Mouse (Mus musculus) heart, postnatal 25 days (tissue): ENCODE results near the gene Bicd2. TPM values are rescaled to one million over a fixed set of nuclear protein-coding genes. Genes with fewer than 3 reads are reported as not detected.
A peak's percentile ranks its signal among the peaks of the same experiment; 100 is the strongest.

Source experiments
- DNase-seq: peaks from one replicate; pipeline ENCODE4 v3.0.0; 2022; ENCODE audit warnings: low spot score
- intact Hi-C: fragments of 180-260 bp; cut with DNase I; formaldehyde crosslinking; loops from one replicate; pipeline ENCODE4 v1.15.1; 2025
- total RNA-seq, 2 experiments: library from RNA; stranded (reverse); gene quantifications; 2 replicates each; pipeline ENCODE4 v1.2.3; 2021

Bicd2 gene
- total RNA-seq, 2 experiments from 2014 or later: 74.7 to 76.9 TPM

- intact Hi-C loops: no loop called here
These were observed 18.6 kb upstream of the Bicd2 start for GRCm38 (mm10) chr13:49322739-49323138.

GRCm38 (mm10) chr13:49324871-49325270, 16.5 kb upstream of the Bicd2 start:
- intact Hi-C loops: no loop called here
- no peak for DNase-seq

More at GRCm38 (mm10) chr13:49322739-49323138, 18.6 kb upstream of the Bicd2 start:
- DNase-seq: no peak

GRCm38 (mm10) chr13:49326246-49327206, 14.9 kb upstream of the Bicd2 start:
- DNase-seq: no peak
- intact Hi-C loops: loop anchor here (1.0 kb wide), 1 partner anchor 55 kb away; no protein-coding TSS in a partner anchor

- intact Hi-C loops: no loop called here
- no peak for DNase-seq
These were observed 13.3 kb upstream of the Bicd2 start for GRCm38 (mm10) chr13:49328101-49328500.

GRCm38 (mm10) chr13:49333250-49333649, 8.1 kb upstream of the Bicd2 start:
- DNase-seq: no peak
- intact Hi-C loops: no loop called here

GRCm38 (mm10) chr13:49335077-49335982, 6.1 kb upstream of the Bicd2 start:
- intact Hi-C loops: loop anchor here (5.0 kb wide), 1 partner anchor 307 kb away; no protein-coding TSS in a partner anchor
- DNase-seq: no peak

- DNase-seq: no peak
- intact Hi-C loops: loop anchor here (1.0 to 5.0 kb wide), 2 partner anchors 42 to 303 kb away; no protein-coding TSS in a partner anchor
These were observed 2.4 kb upstream of the Bicd2 start for GRCm38 (mm10) chr13:49338893-49339546.

GRCm38 (mm10) chr13:49341831-49342722, 692 bp downstream of the Bicd2 start:
- no peak for DNase-seq
- intact Hi-C loops: loop anchor here (2.0 to 10.0 kb wide), 4 partner anchors 21 to 310 kb away; partner anchors contain the start of genes Cenpp, Ecm2 and Nol8

GRCm38 (mm10) chr13:49342723-49343100, 1.3 kb downstream of the Bicd2 start:
- no peak for DNase-seq
- intact Hi-C loops: loop anchor here (2.0 to 10.0 kb wide), 3 partner anchors 20 to 310 kb away; partner anchors contain the start of genes Cenpp, Ecm2 and Nol8

- intact Hi-C loops: loop anchor here (5.0 to 10.0 kb wide), 2 partner anchors 160 to 308 kb away; partner anchors contain the start of genes Cenpp, Ecm2 and Nol8
- no peak for DNase-seq
These were observed 3.2 kb downstream of the Bicd2 start for GRCm38 (mm10) chr13:49344567-49344966.

- peak; percentile 56 for DNase-seq
- intact Hi-C loops: loop anchor here (10.0 kb wide), 1 partner anchor 159 kb away; the partner anchor contains the start of gene Ecm2
These were observed 4.1 kb downstream of the Bicd2 start for GRCm38 (mm10) chr13:49345476-49345875.

- intact Hi-C loops: loop anchor here (10.0 kb wide), 1 partner anchor 156 kb away; the partner anchor contains the start of gene Ecm2
- DNase-seq: no peak
These were observed 7.1 kb downstream of the Bicd2 start for GRCm38 (mm10) chr13:49348522-49348921.

GRCm38 (mm10) chr13:49349335-49349734, 8.0 kb downstream of the Bicd2 start:
- intact Hi-C loops: loop anchor here (10.0 kb wide), 1 partner anchor 155 kb away; the partner anchor contains the start of gene Ecm2
- no peak for DNase-seq

- no peak for DNase-seq
- intact Hi-C loops: loop anchor here (10.0 kb wide), 1 partner anchor 155 kb away; the partner anchor contains the start of gene Ecm2
These were observed 8.6 kb downstream of the Bicd2 start for GRCm38 (mm10) chr13:49349836-49350505.

GRCm38 (mm10) chr13:49352581-49353159, 11.3 kb downstream of the Bicd2 start:
- DNase-seq: peak; percentile 54
- intact Hi-C loops: no loop called here

GRCm38 (mm10) chr13:49353422-49353821, 12.0 kb downstream of the Bicd2 start:
- intact Hi-C loops: no loop called here
- no peak for DNase-seq

- intact Hi-C loops: no loop called here
These were observed 12.7 kb downstream of the Bicd2 start for GRCm38 (mm10) chr13:49353991-49354507.

More at GRCm38 (mm10) chr13:49353991-49354507, 12.7 kb downstream of the Bicd2 start:
- DNase-seq: no peak
